Mouse (Mus musculus) adrenal gland, adult 2 months (tissue): ENCODE data around the gene Tbrg1. TPM values are rescaled to one million over a fixed set of nuclear protein-coding genes. Genes with fewer than 3 reads are reported as not detected.

Experiments
- DNase-seq: peaks from one replicate; pipeline ENCODE4 v3.0.0; 2021
- polyA plus RNA-seq: library from polyadenylated mRNA; depleted of rRNA; stranded (reverse); fragments of >200 nt; gene quantifications from 2 replicates; pipeline ENCODE4 v1.2.3, GENCODE M21; 2012; rRNA removed
- total RNA-seq, 2 experiments: library from RNA; stranded (reverse); gene quantifications; 2 replicates each; pipeline ENCODE4 v1.2.3; 2021

The Tbrg1 gene
- total and polyA plus RNA-seq, 3 experiments, result 28.7 to 81.1 (median 74.5) TPM

DNA sequence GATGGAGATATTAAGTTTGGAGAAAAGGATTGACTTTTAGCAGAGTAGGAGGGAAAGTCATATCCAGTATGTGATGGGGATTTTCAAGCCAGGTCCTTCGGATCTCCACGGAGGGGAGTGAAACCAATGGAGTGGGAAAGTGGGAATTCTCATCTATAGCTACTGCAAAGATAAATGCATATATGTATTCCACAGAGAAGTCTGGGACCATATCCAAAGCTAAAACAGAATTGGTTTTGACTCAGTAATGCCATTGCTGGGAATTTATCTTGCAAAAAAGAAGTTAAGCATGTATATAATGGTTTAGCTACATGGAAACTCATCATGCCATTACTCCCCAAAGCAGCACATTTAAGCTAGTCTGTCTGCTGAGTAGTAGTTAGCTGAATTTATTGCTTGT is 24.8 kb downstream of the Tbrg1 start:
- no peak for DNase-seq

DNA sequence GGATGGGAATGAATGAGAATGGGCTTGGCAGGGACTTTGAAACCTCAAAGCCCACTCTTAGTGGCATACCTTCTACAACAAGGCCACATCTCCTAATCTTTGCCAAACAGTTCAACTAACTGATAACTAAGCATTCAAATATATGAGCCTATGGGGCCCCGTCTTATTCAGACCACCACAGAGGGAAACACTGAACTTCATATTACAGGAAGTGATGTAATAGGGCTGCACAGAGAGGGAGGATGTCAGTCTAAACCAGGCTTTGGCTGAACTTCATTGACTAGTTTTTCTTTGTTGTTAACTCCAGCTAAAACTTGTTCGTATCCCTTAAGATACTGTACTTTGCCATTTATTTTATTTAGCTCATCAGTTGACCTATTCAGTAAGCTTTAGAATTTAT is 27.2 kb downstream of the Tbrg1 start:
- DNase-seq, result no peak

DNA sequence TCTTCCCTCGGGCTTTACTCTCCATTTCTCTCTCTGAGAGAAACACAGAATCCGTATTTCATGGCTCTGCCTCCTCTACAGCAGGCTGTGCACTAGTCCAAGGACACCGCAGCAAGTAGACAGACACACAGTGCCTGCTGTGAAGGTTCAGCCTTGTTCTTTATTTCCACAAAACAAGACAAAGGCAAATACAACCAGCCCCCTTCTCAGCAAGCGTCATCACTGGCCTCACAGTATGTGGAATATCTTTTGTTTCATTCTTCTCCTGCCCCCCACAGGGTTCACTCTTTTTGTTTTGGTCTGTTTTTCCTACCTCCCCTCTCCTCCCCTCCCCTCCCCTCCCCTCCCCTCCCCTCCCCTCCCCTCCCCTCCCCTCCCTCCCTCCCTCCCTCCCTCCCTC is 28.5 kb downstream of the Tbrg1 start:
- no peak for DNase-seq

DNA sequence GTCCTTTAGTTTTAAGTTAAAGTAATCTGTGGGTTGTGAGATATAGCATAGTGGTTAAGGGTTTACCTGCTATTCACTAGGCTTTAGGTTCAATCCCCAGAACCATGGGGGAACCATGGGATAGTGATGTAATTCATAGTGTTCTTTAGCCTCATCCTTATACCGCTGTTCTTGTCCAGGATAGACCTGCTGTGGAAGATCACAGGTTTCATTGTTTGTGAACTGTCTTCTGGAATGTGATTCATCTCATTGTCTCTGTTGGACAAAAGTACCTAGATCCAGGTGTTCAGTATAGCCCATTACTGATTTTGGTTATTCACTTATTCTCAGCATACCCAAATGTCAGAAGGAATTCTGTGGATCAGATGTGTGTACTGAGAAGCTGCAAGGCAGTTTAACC is 29.8 kb downstream of the Tbrg1 start:
- DNase-seq, result no peak

DNA sequence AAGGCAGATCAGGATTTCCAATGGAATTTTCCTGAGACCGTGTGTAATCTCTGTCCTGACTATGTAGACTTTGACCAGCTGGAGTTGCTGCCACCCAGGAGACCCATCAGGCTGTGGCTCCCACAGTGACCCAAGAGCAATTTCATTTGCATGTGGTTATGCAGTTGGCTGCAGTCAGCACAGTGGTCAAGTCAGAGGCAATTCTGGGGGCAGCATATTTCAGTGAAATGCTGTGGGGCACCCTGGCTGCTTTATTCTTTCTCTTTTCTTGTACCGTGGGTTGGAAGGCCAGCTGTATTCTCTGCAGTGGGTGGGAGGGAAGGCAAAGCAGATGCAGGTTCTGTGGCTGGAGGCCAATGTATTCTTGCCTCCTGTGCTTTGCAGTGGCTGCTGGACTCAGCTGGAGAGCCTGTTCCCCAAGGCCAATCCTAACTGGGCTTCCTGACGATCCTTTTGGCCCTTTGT is 31.0 kb downstream of the Tbrg1 start:
- DNase-seq, result no peak

DNA sequence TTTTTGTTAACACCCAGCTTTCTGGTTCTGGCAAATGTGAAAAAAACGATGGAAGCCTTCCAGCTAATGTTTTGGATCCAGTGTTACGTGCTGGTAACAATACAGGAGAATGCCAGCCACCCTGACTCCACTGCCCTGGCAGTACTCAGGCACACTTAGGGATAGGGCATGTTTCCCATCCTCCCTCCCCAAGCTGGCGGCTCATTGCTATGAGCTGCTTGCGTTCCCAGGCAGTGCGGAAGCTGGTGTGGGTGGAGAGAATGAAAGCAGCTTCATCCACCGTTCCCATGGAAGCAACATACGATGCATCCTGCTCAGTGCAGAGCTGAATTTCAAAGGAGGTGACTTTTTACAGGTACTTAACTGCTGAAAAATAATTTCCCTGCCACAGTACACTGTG is 31.5 kb downstream of the Tbrg1 start:
- DNase-seq, result peak; percentile 10

DNA sequence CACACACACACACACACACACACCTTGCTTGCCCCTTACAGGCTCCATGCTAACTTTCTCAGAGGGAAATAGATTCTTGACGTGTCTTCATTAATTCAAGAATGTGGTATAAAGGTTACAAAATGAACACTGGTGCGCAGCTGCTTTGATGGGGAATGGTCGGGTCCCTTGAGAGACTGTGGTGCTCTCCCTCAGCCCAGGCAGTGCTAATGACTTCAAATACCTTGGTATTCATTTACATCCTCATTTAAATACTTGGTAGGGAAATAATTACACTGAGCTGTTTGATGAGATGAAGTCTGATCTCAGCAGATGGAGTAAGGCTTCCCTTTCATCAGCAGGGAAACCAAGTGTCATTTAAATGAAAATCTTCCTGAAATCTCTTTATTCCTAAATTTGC is 32.0 kb downstream of the Tbrg1 start:
- DNase-seq, result no peak

DNA sequence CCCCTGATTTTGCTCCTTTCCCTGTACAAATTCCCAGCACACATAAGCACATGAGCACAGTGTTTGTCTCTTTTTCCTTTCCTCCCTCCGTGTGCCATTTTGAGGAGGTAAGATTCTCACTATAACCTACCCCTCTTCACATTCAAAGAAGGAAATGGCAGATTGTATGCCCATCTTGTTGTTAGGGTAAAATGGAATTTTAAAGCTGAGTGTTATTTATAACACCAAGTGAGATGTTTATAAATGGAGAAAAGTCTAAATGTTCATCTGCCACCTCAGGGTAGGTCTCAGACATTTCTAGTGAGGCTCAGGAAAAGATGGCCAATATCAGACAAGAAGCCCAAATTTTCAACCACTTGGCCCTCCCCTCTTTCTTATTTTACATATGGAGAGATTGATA is 32.6 kb downstream of the Tbrg1 start:
- DNase-seq, result no peak

DNA sequence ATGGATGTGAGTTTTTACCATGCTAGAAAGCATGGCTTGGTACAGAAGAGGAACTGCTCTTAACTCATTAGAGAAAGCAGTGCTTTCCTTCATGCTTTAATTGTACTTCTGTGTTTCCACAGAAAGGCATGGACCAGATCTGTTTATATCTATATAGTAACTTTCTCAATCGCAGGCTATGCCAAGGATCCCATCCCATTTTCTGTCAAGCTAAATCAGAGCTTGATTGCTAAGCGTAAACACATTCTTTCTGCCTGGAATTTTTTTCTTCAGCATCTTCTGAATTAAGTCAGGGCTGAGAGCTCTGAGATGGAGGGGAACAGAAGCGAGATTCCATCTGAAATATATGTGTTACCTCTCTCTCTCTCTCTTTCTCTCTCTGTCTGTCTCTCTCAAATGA is 33.1 kb downstream of the Tbrg1 start:
- DNase-seq, result no peak

DNA sequence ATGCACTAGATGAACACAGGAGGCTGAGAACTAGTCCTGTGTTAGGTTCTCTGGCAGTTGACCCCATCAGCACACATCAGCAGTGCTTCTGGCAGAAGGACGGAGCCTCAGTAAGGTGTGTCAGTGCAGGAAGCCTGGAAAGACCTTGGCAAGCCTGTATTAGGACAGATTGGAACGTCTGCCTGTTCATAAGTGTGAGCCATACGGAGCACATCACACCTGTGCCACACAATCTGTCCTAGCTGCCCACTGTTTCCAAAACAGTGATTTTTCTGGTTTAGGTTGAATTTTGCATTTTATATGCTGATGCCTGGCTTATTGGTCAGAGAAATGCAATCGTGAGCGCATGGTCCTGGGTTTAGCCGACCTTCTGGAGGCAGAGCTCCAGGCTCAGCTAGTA is 35.8 kb downstream of the Tbrg1 start:
- DNase-seq, result no peak

DNA sequence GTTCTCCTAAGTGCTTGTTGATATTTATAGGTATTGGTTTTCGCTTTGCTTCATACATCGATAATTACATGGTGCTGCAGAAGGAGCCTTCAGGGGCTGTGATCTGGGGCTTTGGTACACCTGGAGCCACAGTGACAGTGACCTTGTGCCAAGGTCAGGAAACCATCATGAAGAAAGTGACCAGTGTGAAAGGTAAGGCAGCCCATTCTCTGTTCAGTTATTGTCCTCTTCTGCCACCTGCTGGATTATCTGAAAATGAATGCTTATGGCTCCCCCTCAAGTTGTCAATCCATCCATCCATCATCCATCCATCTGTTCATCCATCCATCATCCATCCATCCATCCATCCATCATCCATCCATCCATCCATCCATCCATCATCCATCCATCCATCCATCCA is 40.3 kb downstream of the Tbrg1 start:
- peak; percentile 15 for DNase-seq

DNA sequence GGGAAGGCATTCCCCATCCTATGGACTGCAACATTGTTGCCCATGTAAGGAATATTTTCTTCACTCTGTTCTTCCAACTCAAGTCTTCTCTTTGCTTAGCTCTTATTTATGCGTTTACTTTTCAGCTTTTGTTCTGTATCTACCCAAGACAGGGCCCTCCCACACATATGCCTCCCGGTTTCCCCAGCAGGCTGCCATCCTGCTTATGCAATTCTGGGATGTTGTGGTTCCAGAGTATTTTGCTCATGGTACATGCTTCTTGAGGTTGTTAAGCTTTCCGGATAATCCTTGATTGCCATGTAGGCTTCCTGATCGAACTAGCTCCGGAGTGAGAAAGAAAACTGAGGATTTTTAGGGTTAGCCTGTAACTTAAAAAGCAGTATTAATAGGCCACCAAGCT is 41.9 kb downstream of the Tbrg1 start:
- no peak for DNase-seq

DNA sequence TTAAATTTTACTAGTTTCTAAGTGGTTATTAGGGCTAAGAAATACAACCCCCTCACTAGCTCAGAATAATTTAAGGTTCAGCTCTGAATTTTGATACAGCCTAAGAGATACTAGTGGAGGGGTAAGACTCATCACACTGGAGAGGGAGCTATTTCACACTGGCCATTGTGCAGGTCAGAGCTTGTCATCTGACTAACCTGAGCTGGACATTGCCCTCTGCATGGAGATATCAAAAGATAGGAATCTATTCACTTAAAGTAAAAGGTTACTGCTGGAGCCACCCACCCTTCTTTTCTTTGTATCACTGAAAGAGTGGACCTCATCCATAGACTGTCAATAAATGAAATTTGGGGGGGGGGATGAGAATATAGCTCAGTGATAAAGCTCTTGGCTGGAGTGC is 42.8 kb downstream of the Tbrg1 start:
- DNase-seq, result no peak

DNA sequence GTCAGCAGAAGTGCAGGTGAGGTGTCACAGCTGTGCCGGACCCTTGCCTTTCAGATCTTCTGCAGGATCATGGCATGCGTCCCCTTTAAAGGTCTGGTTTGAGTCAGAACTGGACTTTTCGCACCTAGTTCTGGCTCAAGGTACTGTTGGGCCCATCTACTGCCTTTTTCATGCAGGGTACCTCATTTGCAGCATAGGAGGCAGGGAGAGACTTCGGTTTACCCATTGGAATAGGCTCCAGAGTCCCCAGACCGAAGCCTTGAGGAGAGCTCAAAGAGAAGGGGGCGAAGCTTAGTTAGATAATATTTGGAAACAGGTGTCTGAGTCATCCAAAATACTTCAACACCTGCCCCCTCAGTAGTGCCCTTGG is 43.2 kb downstream of the Tbrg1 start:
- DNase-seq, result no peak

DNA sequence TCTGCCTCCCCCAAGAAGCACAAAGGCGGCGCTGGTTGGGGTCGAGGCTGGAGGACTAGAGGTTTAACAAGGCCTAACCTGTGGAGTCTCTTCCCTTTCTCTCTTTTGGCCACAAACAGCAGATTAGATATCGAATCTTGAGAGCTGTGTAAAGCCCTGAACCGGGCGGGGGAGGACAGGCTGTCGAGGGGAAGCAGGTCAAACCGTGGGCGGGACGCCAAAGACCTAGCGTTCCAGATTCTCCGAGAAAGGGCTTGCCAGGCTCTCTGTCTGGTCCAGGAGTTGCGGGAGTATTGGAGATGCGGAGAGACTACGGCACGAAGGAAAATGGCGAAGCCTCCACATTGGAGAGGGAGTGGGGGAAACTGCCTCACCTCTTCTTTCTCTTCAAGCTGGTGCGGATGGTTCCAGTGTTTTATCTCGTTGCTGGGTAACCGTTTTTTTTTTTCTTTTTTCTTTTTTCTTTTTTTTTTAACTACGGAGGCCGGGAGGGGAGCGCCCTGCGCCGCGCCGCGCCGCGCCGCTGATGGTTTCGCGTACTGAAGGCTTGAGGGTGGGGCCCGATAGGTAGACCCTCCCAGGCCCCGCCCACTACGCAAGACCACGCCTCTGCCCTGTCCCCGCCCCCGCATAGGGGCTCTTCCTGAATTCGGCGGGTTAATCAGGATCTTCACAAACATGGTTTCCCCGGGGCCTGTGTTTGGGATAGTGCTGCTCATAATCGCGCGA is 43.8 kb downstream of the Tbrg1 start, which contains the start of gene Spa17:
Spa17 (minus strand) TSS at position 541 of the 729 bp plus-strand sequence.
- DNase-seq, result peak; percentile 95

DNA sequence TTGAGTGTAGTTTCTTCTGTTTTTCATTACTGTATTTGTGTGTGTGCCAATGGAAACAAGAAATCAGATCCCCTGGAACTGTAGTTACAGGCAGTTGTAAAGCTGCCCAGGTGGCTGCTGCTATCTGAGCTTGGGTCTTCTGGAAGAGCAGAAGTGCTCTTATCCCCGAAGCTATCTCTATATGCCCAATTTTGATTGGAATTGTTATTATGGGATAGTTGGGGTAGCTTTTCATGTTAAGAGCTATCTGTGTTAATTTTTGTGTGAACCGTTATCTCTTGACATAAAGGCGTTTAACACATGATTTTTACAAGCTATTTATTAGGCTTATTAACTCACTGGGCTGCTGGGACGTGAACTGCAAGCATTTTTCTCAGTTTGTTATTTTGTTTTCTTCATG is 47.6 kb downstream of the Tbrg1 start:
- no peak for DNase-seq

DNA sequence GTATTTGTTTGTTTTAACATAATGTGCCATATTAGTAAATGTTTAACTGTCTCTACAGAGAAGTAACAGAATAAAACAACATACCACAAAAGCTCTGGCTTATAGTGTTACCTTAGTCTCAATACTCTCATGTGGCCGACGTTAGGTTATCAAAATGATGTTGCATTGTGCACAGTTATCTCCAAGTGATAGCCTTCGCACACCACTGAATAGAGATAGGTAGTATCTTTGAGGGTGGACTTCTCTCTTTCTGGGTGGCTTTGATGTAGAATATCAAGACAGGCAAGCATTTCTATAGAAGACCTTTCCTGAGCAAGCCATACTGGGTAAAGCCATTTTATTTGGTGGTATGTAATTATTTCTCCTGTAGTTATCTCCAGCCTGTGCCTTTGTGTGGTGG is 52.0 kb downstream of the Tbrg1 start:
- DNase-seq, result no peak

DNA sequence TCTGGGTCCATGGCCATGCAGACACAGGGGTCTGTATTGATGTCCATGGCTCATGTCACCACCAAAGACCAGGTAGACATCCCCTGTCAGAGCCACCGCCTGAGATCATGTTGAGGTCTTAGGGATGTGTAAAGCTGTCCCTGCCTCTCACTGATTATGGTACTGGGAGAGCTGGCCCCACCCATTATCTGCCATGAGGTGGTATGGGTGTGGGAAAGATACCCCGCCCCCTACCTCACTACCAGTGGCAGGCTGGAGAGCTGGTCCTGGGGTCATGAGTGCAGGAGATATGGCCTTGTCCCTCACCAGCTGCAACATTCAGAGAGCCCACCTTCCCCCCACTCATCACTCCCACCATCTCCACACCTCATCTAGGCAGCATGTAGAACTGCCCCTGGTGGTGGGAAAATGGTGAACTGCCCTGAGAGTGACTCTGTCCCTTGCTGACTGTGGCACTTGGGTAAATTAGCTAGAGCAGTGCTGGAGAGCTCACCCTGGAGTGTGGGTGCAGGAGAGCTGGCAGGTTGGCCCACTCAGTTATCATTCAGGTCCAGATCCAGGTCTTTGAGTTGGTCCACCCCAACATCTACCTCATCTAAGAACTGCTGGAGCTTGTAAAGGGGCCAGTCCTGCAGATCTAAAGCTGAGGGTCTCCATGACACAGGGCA is 56.4 kb downstream of the Tbrg1 start:
- no peak for DNase-seq

Other genes starting within 250 kb of the Tbrg1 start
- gene Robo3, start 224.1 kb downstream of the Tbrg1 start, total RNA-seq, result under 1 TPM; 0.62 to 0.75 TPM
- 2.9 and 5.9 TPM in 2 replicates for gene Robo3, start 224.1 kb downstream of the Tbrg1 start, polyA plus RNA-seq
- 10 to 100 TPM; 15.3 to 22.7 TPM for gene Msantd2, start 168.0 kb downstream of the Tbrg1 start, total RNA-seq
- gene Msantd2, start 168.0 kb downstream of the Tbrg1 start, polyA plus RNA-seq, result 26.0 and 29.9 TPM in 2 replicates
- gene Esam, start 129.2 kb downstream of the Tbrg1 start, total RNA-seq, result 10 to 100 TPM; 23.5 to 42.4 TPM
- gene Esam, start 129.2 kb downstream of the Tbrg1 start, polyA plus RNA-seq, result 49.2 and 59.1 TPM in 2 replicates
- gene Vsig2, start 118.1 kb downstream of the Tbrg1 start, total RNA-seq, result 1 to 10 TPM; 1.8 to 3.0 TPM
- 8.8 and 8.9 TPM in 2 replicates for gene Vsig2, start 118.1 kb downstream of the Tbrg1 start, polyA plus RNA-seq
- gene Nrgn, start 104.4 kb downstream of the Tbrg1 start, total RNA-seq, result 1 to 10 TPM; 1.5 to 2.8 TPM
- 1.9 and 3.8 TPM in 2 replicates for gene Nrgn, start 104.4 kb downstream of the Tbrg1 start, polyA plus RNA-seq
- gene Siae, start 101.6 kb downstream of the Tbrg1 start, total RNA-seq, result 10 to 100 TPM; 16.5 to 17.7 TPM
- gene Siae, start 101.6 kb downstream of the Tbrg1 start, polyA plus RNA-seq, result 4.5 and 4.9 TPM in 2 replicates
- gene Spa17, start 43.6 kb downstream of the Tbrg1 start, total RNA-seq, result 1 to 10 TPM; 3.2 to 4.0 TPM
- gene Spa17, start 43.6 kb downstream of the Tbrg1 start, polyA plus RNA-seq, result 0.51 and 1.3 TPM in 2 replicates
- under 1 TPM in 1 of 2 experiments, not detected in 1; 0.20 TPM for gene Panx3, start 11.9 kb upstream of the Tbrg1 start, total RNA-seq
- 0.10 and 0.46 TPM in 2 replicates for gene Panx3, start 11.9 kb upstream of the Tbrg1 start, polyA plus RNA-seq
- not detected for gene Olfr160, start 58.9 kb upstream of the Tbrg1 start, total RNA-seq
- not detected in 2 replicates for gene Olfr160, start 58.9 kb upstream of the Tbrg1 start, polyA plus RNA-seq
- gene Olfr874, start 87.8 kb upstream of the Tbrg1 start, total RNA-seq, result not detected
- gene Olfr874, start 87.8 kb upstream of the Tbrg1 start, polyA plus RNA-seq, result not detected in 2 replicates
- gene Olfr875, start 114.5 kb upstream of the Tbrg1 start, total RNA-seq, result not detected
- not detected in 2 replicates for gene Olfr875, start 114.5 kb upstream of the Tbrg1 start, polyA plus RNA-seq
- not detected for gene Olfr876, start 145.7 kb upstream of the Tbrg1 start, total RNA-seq
- gene Olfr876, start 145.7 kb upstream of the Tbrg1 start, polyA plus RNA-seq, result not detected in 2 replicates
- 1 to 10 TPM in 1 of 2 experiments, not detected in 1; 1.0 TPM for gene Olfr877, start 197.0 kb upstream of the Tbrg1 start, total RNA-seq
- gene Olfr877, start 197.0 kb upstream of the Tbrg1 start, polyA plus RNA-seq, result 0.27 and 0.99 TPM in 2 replicates
- gene Olfr145, start 239.4 kb upstream of the Tbrg1 start, total RNA-seq, result not detected
- gene Olfr145, start 239.4 kb upstream of the Tbrg1 start, polyA plus RNA-seq, result not detected in 2 replicates